Mouse (Mus musculus) right cerebral cortex, postnatal 25 days (tissue): ENCODE data around the gene Gm5615.

ENCODE experiments used
- DNase-seq: peaks from one replicate; pipeline ENCODE4 v3.0.0; 2022

Gene Gm5615

GRCm38 (mm10) chr9:36541863-36542262 is at the start of gene Gm5615:
TSS of gene Gm5615 (minus strand) at chr9:36541963.
- no peak for DNase-seq

- DNase-seq: no peak
Observed at GRCm38 (mm10) chr9:36582535-36582934, 40.8 kb upstream of the Gm5615 start, which contains the start of gene Gm17689. TSS of gene Gm17689 (minus strand) at chr9:36582635.

DNA sequence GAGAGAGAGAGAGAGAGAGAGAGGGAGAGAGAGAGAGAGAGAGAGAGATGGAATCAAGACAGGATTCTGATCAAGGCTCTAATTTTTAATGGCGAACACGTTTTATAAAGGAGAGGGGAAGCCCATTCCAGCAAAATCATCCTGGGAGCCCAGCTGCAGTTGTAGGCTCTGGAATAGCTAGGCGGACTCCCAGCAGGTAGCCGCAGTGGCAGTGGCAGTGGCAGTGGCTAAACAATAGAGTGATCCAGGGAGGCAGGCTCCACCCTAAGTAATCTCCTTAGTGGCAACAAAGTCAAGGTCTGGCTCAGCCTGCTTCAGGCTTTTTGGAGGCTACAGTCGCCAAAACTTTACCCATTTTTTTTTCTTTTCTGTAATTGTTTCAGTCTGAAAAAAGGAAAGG is 37.6 kb downstream of the Gm5615 start:
- no peak for DNase-seq

DNA sequence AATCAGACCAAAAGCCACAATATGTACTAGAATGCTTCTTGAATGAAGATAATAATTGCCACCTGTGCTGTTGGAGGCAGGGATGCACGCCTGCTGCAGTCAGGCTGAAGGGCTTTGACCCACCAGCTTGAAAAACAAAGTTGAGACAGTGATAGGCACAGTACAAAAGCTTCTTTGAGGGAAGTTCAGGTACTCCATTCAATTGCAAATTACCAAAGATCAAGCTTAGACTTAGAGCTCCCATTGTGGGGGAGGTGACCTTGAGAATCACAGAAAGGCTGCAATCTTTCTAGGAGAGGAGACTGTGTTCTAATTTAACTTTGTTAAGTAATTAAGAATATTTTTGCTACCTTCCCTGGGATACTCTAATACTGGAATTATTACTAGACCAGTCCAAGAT is 45.9 kb downstream of the Gm5615 start:
- no peak for DNase-seq

DNA sequence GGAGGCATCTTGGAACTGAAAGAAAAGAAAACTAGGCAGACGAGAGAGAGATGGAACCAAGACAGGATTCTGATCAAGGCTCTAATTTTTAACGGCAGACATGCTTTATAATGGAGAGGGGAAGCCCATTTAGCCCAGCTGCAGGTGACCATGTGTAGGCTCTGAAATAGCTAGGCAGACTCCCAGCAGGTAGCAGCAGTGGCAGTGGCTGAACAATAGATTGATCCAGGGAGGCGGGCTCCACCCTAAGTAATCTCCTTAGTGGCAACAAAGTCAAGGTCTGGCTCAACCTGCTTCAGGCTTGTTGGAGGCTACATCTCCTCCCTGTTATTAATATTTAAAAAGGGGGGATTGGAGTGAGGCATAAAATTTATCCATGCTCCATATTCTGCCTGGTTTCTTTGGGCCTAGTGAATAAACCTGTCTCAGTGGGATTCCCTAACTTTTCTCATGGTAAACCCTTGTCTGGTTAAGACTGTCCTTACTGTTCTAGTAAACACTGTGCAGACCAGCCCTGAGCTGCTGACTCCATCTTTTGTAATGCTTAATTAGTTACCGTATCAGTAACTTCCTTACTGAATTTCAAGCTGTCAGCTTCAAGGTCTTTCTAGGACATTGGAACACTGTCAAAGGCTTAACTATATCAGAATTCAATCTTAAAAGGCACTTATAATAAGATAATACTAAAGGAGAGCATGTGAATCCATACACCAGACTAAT is 47.1 kb downstream of the Gm5615 start:
- DNase-seq: no peak
